ENCODE assay signal across 10 mouse cellular contexts in genomic region chr11:32961600-32961999, GRCm38 (mm10).
DNase-seq lines count a peak whose midpoint lies in the region.
"Had no signal": no experiment of that assay in that cellular context is flagged by ENCODE, and none has a peak within 500 bp of the region (broad histone marks: within the 10 kb centered on the region; RNA-seq: fewer than 3 reads in every experiment).

No protein-coding gene starts in this region.

- peak; percentile 19 for DNase-seq in adrenal gland, postnatal 14 days
- DNase-seq in adrenal gland, adult 18-20 months (ENCODE audit: low spot score in 2 of 2): no peak
- peak; percentile 23 to 32 for DNase-seq in kidney, postnatal 4 days
- DNase-seq in kidney, postnatal 14 days: no peak
- DNase-seq in 3T3-L1 (ENCODE audit: low read depth, low spot score): peak; percentile 20
- DNase-seq in c-Kit-positive CD71-positive TER-119-positive erythroid progenitor cells, embryonic 14.5 days (ENCODE audit: low spot score): peak; percentile 14
- DNase-seq in spleen, postnatal 36 days (ENCODE audit: low spot score in 2 of 2): no peak
- no peak for DNase-seq in urinary bladder, adult 18-20 months (ENCODE audit: low spot score in 2 of 2)
- DNase-seq: kidney, adult 9 months; lung, adult 2 months had no signal

Comparison
In these comparisons a context has a peak if more than half of its experiments do, and no peak if none do; other contexts are left out.
1. DNase-seq: peak in adrenal gland, postnatal 14 days (single experiment), kidney, postnatal 4 days (2 of 2), 3T3-L1 (single experiment) and c-Kit-positive CD71-positive TER-119-positive erythroid progenitor cells, embryonic 14.5 days (single experiment); none in adrenal gland, adult 18-20 months (0 of 2), kidney, postnatal 14 days (single experiment), spleen, postnatal 36 days (0 of 2) and urinary bladder, adult 18-20 months (0 of 2).